Comparison of ENCODE assay signal across 1 mouse cellular context in the genomic region with DNA sequence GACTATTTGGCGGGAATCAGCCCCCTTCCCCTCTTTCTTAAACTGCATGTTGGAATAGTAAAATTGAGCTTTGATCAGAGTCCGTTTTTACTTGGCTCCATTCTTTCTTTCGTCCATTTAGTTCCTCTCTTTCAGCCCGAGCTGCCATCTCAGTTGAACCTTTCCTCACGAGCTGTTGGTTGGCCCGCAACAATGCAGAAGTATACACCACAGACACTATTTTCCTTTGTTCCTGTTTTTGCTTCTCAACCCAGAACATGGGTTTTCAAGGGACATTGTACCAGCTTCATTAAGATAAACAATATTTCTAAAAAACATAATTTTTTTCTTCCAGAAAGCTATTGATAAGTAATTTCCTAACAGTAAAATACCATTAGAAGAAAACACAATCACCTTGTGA.
TF ChIP-seq lines count a peak whose summit lies in the region.

No protein-coding gene starts in this region.

TF ChIP-seq in MEL, 35 proteins besides CTCF, POLR2A, EP300 and RAD21:
- TF ChIP-seq GATA1 (IDR thresholded peaks at IDR 0.05; ENCODE audit: low read depth, low read length) (no peak), ZMIZ1 (IDR thresholded peaks at IDR 0.05; ENCODE audit: low read depth, low read length) (no peak), ZNF384 (IDR thresholded peaks at IDR 0.05; ENCODE audit: low read depth, low read length) (no peak), SMC3 (IDR thresholded peaks at IDR 0.05; ENCODE audit: low read depth, low read length) (no peak), E2F4 (IDR thresholded peaks at IDR 0.05; ENCODE audit: borderline replicate concordance, low read depth, low read length) (no peak)
